Mouse (Mus musculus) liver, adult 2 months (tissue): Measurements from ENCODE around the gene Cux2.

Source experiments
- CTCF ChIP-seq: fragments of 200-500 bp; IDR thresholded peaks from 2 replicates; pipeline ENCODE4 v1.5.1; 2011; ENCODE audit warnings: low read depth, low read length, control low read depth
- POLR2A ChIP-seq: fragments of 200-500 bp; IDR thresholded peaks from 2 replicates; pipeline ENCODE4 v1.6.1; 2011; ENCODE audit warnings: low read length, control low read depth; ENCODE audit not compliant: insufficient read depth; ENCODE audit errors: extremely low read depth

DNA sequence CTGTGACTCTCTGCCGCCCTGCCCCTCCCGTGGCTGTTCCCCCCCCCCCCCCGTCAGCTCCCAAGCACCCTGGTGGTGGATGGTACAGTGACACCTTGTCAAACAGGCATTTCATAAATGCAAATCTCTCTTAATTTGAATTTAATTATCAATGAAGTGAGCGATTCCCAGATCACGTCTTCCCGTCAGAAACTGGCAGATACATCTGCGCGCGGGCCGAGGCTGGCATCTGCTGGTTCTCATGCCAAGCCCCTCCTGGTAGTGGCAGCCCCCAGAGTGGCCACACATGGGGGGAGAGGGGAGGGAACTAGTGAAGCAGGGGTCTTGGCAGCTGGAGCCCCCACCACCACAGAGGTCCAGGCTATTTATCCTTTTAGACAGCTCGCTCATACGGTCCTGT lies 73.6 kb downstream of the Cux2 start:
- TF ChIP-seq POLR2A (no peak), CTCF (no peak)
